Mouse (Mus musculus) cerebellum, adult 11 months (tissue): ENCODE data around the gene Pfdn6.
A peak's percentile ranks its signal among the peaks of the same experiment; 100 is the strongest.
"Not testable (repeated sequence)": the region's sequence is repeated elsewhere in the genome, so short reads cannot be mapped to it uniquely, and the experiment has no call there.

Experiments
- DNase-seq: peaks from one replicate; pipeline ENCODE4 v3.0.0; 2022

Gene Pfdn6

GRCm38 (mm10) chr17:33891357-33891756, 48.8 kb downstream of the Pfdn6 start:
- no peak for DNase-seq

DNA sequence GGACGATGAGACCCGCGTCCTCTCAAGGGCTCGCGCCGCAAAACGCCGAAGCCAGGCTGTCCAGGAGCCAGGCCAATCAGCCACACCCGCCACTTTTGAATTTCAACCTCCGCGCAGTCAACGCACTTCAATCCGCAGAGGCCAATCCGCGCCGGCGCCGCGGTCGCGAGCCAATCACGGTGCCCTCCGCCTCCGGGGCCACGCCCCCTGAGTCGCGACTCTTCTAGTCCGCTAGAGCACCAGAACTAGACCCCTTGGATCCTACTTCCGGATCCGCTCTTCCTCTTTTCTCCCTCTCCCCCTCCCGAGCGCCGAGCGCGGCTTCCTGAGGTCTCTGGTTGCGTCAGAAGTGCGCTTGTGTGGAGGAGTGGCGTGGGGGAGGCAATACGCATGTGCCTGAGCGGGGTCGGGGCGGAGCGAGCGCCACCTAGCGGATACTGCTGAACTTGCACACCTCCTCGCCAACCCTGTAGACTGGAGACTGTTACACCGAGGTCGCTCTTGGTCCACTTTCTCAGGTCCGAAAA, 49.5 kb downstream of the Pfdn6 start, which contains the start of gene Kifc1:
Kifc1 (minus strand) TSS at position 129 of the 527 bp plus-strand sequence.
- DNase-seq: peak; percentile 100

DNA sequence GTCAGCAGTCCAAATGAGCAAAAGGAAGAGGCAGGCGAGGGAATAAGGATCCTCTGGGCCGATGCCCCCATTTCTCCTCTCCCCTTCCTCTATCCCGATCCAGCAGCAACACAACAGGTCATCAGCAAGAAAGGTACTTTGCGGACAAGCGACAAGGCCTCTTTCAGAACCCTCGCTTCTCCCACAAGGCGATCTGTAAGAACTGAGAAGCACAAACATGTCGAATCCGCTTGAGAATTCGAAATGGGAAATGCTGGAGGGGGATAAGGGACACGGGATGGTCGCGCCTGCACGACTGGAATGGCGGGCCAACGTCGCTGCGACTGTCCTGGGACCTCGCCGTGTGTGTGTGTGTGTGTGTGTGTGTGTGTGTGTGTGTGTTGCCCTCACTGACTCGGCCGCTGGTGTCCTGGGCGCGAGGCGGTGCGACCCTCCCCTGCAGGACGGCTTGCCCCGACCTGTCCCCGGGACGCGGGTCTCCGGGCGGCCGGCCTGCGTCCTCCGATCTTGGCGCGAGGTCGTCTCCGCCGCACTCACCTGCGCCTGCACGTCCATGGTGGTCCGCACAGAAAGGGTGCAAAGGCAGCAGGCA, 50.1 kb downstream of the Pfdn6 start:
- DNase-seq: not testable (repeated sequence)
